Mouse (Mus musculus): Measurements from ENCODE around the gene Olfr746. TPM values are rescaled to one million over a fixed set of nuclear protein-coding genes. Genes with fewer than 3 reads are reported as not detected.

Olfr746 gene
- polyA plus RNA-seq (2017; shearing (Covaris generic)): not detected

GRCm38 (mm10) chr14:50646783-50647182 is at the start of gene Olfr746:
Gene Olfr746 (plus strand): TSS chr14:50647083.

GRCm38 (mm10) chr14:50614579-50614978 is 32.3 kb upstream of the Olfr746 start, which contains the start of gene Olfr744:
Gene Olfr744 (plus strand): TSS chr14:50614879.

GRCm38 (mm10) chr14:50639088-50639487 is 7.8 kb upstream of the Olfr746 start, which contains the start of gene Olfr745:
Gene Olfr745 (plus strand): TSS chr14:50639388.

GRCm38 (mm10) chr14:50693106-50693505 is 46.2 kb downstream of the Olfr746 start, which contains the start of gene Olfr747:
Gene Olfr747 (minus strand): TSS chr14:50693206.

Other genes with a start within 250 kb of the Olfr746 start
- not detected for gene Olfr738, start 239.5 kb upstream of the Olfr746 start, polyA plus RNA-seq (2017; shearing (Covaris generic))
- gene Olfr739, start 228.5 kb upstream of the Olfr746 start, polyA plus RNA-seq (2017; shearing (Covaris generic)): not detected
- not detected for gene Olfr740, start 201.5 kb upstream of the Olfr746 start, polyA plus RNA-seq (2017; shearing (Covaris generic))
- gene Olfr741, start 174.3 kb upstream of the Olfr746 start, polyA plus RNA-seq (2017; shearing (Covaris generic)): under 1 TPM in 1 of 2 experiments, not detected in 1; 0.20 TPM
- under 1 TPM in 1 of 2 experiments, not detected in 1; 0.16 TPM for gene Olfr742, start 143.5 kb upstream of the Olfr746 start, polyA plus RNA-seq (2017; shearing (Covaris generic))
- not detected for gene Olfr743, start 125.2 kb upstream of the Olfr746 start, polyA plus RNA-seq (2017; shearing (Covaris generic))
- gene Olfr744, start 32.2 kb upstream of the Olfr746 start, polyA plus RNA-seq (2017; shearing (Covaris generic)): not detected
- not detected for gene Olfr745, start 7.7 kb upstream of the Olfr746 start, polyA plus RNA-seq (2017; shearing (Covaris generic))
- not detected for gene Olfr747, start 46.1 kb downstream of the Olfr746 start, polyA plus RNA-seq (2017; shearing (Covaris generic))
- under 1 TPM in 1 of 2 experiments, not detected in 1; 0.36 TPM for gene Olfr748, start 60.3 kb downstream of the Olfr746 start, polyA plus RNA-seq (2017; shearing (Covaris generic))
- not detected for gene Olfr749, start 98.0 kb downstream of the Olfr746 start, polyA plus RNA-seq (2017; shearing (Covaris generic))
- gene Ttc5, start 138.4 kb downstream of the Olfr746 start, polyA plus RNA-seq (2017; shearing (Covaris generic)): 100 to 1,000 TPM; 103 to 104 TPM
- not detected for gene Ccnb1ip1, start 160.6 kb downstream of the Olfr746 start, polyA plus RNA-seq (2017; shearing (Covaris generic))
- gene Parp2, start 160.8 kb downstream of the Olfr746 start, polyA plus RNA-seq (2017; shearing (Covaris generic)): 10 to 100 TPM; 59.8 to 62.3 TPM
- 10 to 100 TPM; 19.2 to 24.1 TPM for gene Tep1, start 223.5 kb downstream of the Olfr746 start, polyA plus RNA-seq (2017; shearing (Covaris generic))